Mouse (Mus musculus) liver, embryonic 12.5 days (tissue): ENCODE measurements around the gene Pax6. TPM values are rescaled to one million over a fixed set of nuclear protein-coding genes. Genes with fewer than 3 reads are reported as not detected.

Source experiments
- ATAC-seq: fragments of 200-750 bp; cut with Nextera tagmentation; 2 replicates; pipeline ENCODE4 v1.8.0; 2017; ENCODE audit warnings: moderate number of reproducible peaks, mild to moderate bottlenecking, moderate library complexity
- H3K27ac ChIP-seq: fragments of 300-500 bp; sonication (generic); 2 replicates; pipeline ENCODE4 v1.5.1; 2016; ENCODE audit warnings: mild to moderate bottlenecking
- H3K27me3 ChIP-seq: fragments of 300-500 bp; sonication (generic); replicated peaks from 2 replicates; pipeline ENCODE4 v1.6.1; 2016; ENCODE audit warnings: mild to moderate bottlenecking, moderate library complexity
- H3K36me3 ChIP-seq: fragments of 300-500 bp; sonication (generic); 2 replicates; pipeline ENCODE4 v1.6.1; 2016; ENCODE audit warnings: mild to moderate bottlenecking, moderate library complexity
- H3K4me1 ChIP-seq: fragments of 300-500 bp; sonication (generic); 2 replicates; pipeline ENCODE4 v1.6.1; 2016
- H3K4me2 ChIP-seq: fragments of 300-500 bp; sonication (generic); 2 replicates; pipeline ENCODE4 v1.6.1; 2016; ENCODE audit warnings: mild to moderate bottlenecking, moderate library complexity
- H3K4me3 ChIP-seq: fragments of 300-500 bp; sonication (generic); 2 replicates; pipeline ENCODE4 v1.5.1; 2016; ENCODE audit warnings: mild to moderate bottlenecking, moderate library complexity
- H3K9ac ChIP-seq: fragments of 300-500 bp; sonication (generic); 2 replicates; pipeline ENCODE4 v1.6.1; 2016; ENCODE audit warnings: mild to moderate bottlenecking, moderate library complexity
- H3K9me3 ChIP-seq: fragments of 300-500 bp; sonication (generic); replicated peaks from 2 replicates; pipeline ENCODE4 v1.6.1; 2016; ENCODE audit warnings: mild to moderate bottlenecking, moderate library complexity
- WGBS: fragments of 180-500 bp; shearing (Covaris S2); methylation state at CpG from one replicate; pipeline ENCODE4 v1.1.7; 2016; ENCODE audit not compliant: insufficient replicate concordance; 5-methylcytosine and 5-hydroxymethylcytosine counted together
- polyA plus RNA-seq: library from polyadenylated mRNA; unstranded; fragments of >200 nt; fragmentation: Nextera tagmentation; extraction: Ambion mirVana; gene quantifications from 2 replicates; pipeline ENCODE4 v1.2.1, GENCODE M21; 2016

The Pax6 gene
- 0.05 TPM in 1 of 2 replicates, not detected in the other for polyA plus RNA-seq

- no peaks in the 10 kb centered on the region for H3K36me3 ChIP-seq
- H3K9me3 ChIP-seq: no peaks in the 10 kb centered on the region
- H3K4me1 ChIP-seq: peaks cover 17% of the 10 kb centered on the region; the same call in 1 of the 2 replicates
- no peak within 1 kb of the TSS for H3K9ac ChIP-seq
- H3K4me3 ChIP-seq: no peak within 1 kb of the TSS; the same call in 1 of the 2 replicates
- peak within 1 kb of the TSS; percentile 27 for H3K4me2 ChIP-seq
- H3K27me3 ChIP-seq: peaks cover 100% of the 10 kb centered on the region
- WGBS: 2% methylated on average over 44 of the region's 44 CpGs
- no peak for ATAC-seq
- no peak within 1 kb of the TSS for H3K27ac ChIP-seq
These were observed at the start of gene Pax6 for GRCm38 (mm10) chr2:105668271-105669270. Gene Pax6 (plus strand): TSS chr2:105668900.

- no peak overlapping the region for H3K4me2 ChIP-seq
- H3K9me3 ChIP-seq: no peaks in the 10 kb centered on the region
- no peak for ATAC-seq
- H3K27me3 ChIP-seq: peaks cover 27% of the 10 kb centered on the region
- H3K4me1 ChIP-seq: no peaks in the 10 kb centered on the region
- H3K9ac ChIP-seq: no peak overlapping the region
- H3K4me3 ChIP-seq: no peak overlapping the region
- no peak overlapping the region for H3K27ac ChIP-seq
- H3K36me3 ChIP-seq: no peaks in the 10 kb centered on the region
- 75% methylated on average over 2 of the region's 2 CpGs for WGBS
These were observed 19.8 kb upstream of the Pax6 start for GRCm38 (mm10) chr2:105648933-105649332.

- WGBS: 67% methylated on average over 8 of the region's 8 CpGs
- Histone ChIP-seq H3K4me2 (no peak overlapping the region), H3K27me3 (peaks cover 83% of the 10 kb centered on the region), H3K9me3 (no peaks in the 10 kb centered on the region), H3K27ac (no peak overlapping the region), H3K36me3 (no peaks in the 10 kb centered on the region), H3K9ac (no peak overlapping the region), H3K4me1 (no peaks in the 10 kb centered on the region), H3K4me3 (no peak overlapping the region)
- ATAC-seq: no peak
These were observed 12.2 kb upstream of the Pax6 start for GRCm38 (mm10) chr2:105656456-105656855.

- no peaks in the 10 kb centered on the region for H3K36me3 ChIP-seq
- WGBS: 7% methylated on average over 9 of the region's 9 CpGs
- H3K4me1 ChIP-seq: no peaks in the 10 kb centered on the region
- H3K4me3 ChIP-seq: no peak overlapping the region
- no peak overlapping the region for H3K9ac ChIP-seq
- no peak overlapping the region for H3K27ac ChIP-seq
- no peaks in the 10 kb centered on the region for H3K9me3 ChIP-seq
- H3K4me2 ChIP-seq: no peak overlapping the region
- peaks cover 94% of the 10 kb centered on the region for H3K27me3 ChIP-seq
- ATAC-seq: no peak
These were observed 9.3 kb upstream of the Pax6 start for GRCm38 (mm10) chr2:105659350-105659749.

- no peak overlapping the region for H3K9ac ChIP-seq
- ATAC-seq: no peak
- H3K27ac ChIP-seq: no peak overlapping the region
- no peaks in the 10 kb centered on the region for H3K36me3 ChIP-seq
- H3K4me2 ChIP-seq: no peak overlapping the region
- H3K27me3 ChIP-seq: peaks cover 96% of the 10 kb centered on the region
- H3K9me3 ChIP-seq: no peaks in the 10 kb centered on the region
- H3K4me3 ChIP-seq: no peak overlapping the region
- WGBS: 4% methylated on average over 41 of the region's 41 CpGs
- H3K4me1 ChIP-seq: no peaks in the 10 kb centered on the region
These were observed 8.5 kb upstream of the Pax6 start for GRCm38 (mm10) chr2:105659926-105660873.

- WGBS: 4% methylated on average over 25 of the region's 26 CpGs
- H3K4me2 ChIP-seq: no peak overlapping the region
- H3K27me3 ChIP-seq: peaks cover 97% of the 10 kb centered on the region
- H3K9ac ChIP-seq: no peak overlapping the region
- no peak for ATAC-seq
- no peak overlapping the region for H3K27ac ChIP-seq
- H3K36me3 ChIP-seq: no peaks in the 10 kb centered on the region
- H3K4me3 ChIP-seq: no peak overlapping the region
- H3K9me3 ChIP-seq: no peaks in the 10 kb centered on the region
- H3K4me1 ChIP-seq: no peaks in the 10 kb centered on the region
These were observed 7.7 kb upstream of the Pax6 start for GRCm38 (mm10) chr2:105660874-105661622.

GRCm38 (mm10) chr2:105661623-105662066 lies 7.1 kb upstream of the Pax6 start:
- no peak overlapping the region for H3K9ac ChIP-seq
- H3K27me3 ChIP-seq: peaks cover 98% of the 10 kb centered on the region
- H3K36me3 ChIP-seq: no peaks in the 10 kb centered on the region
- no peaks in the 10 kb centered on the region for H3K9me3 ChIP-seq
- no peak overlapping the region for H3K27ac ChIP-seq
- no peak for ATAC-seq
- H3K4me2 ChIP-seq: no peak overlapping the region
- no peaks in the 10 kb centered on the region for H3K4me1 ChIP-seq
- 3% methylated on average over 18 of the region's 18 CpGs for whole genome bisulfite sequencing
- H3K4me3 ChIP-seq: no peak overlapping the region

- no peak overlapping the region for H3K9ac ChIP-seq
- no peak overlapping the region for H3K4me3 ChIP-seq
- no peak overlapping the region for H3K4me2 ChIP-seq
- no peaks in the 10 kb centered on the region for H3K9me3 ChIP-seq
- no peak for ATAC-seq
- H3K4me1 ChIP-seq: 0 out of 2 replicates have a peak, but pooled peaks cover 3% of the 10 kb centered on the region
- H3K27ac ChIP-seq: no peak overlapping the region
- peaks cover 98% of the 10 kb centered on the region for H3K27me3 ChIP-seq
- H3K36me3 ChIP-seq: no peaks in the 10 kb centered on the region
- WGBS: 4% methylated on average over 16 of the region's 16 CpGs
These were observed 6.6 kb upstream of the Pax6 start for GRCm38 (mm10) chr2:105662121-105662520.

GRCm38 (mm10) chr2:105662606-105663005 lies 6.1 kb upstream of the Pax6 start:
- H3K4me2 ChIP-seq: no peak overlapping the region
- no peak overlapping the region for H3K9ac ChIP-seq
- no peak overlapping the region for H3K27ac ChIP-seq
- WGBS: 8% methylated on average over 7 of the region's 7 CpGs
- no peak overlapping the region for H3K4me3 ChIP-seq
- H3K4me1 ChIP-seq: 0 out of 2 replicates have a peak, but pooled peaks cover 6% of the 10 kb centered on the region
- H3K36me3 ChIP-seq: no peaks in the 10 kb centered on the region
- peaks cover 98% of the 10 kb centered on the region for H3K27me3 ChIP-seq
- no peak for ATAC-seq
- no peaks in the 10 kb centered on the region for H3K9me3 ChIP-seq

- no peak overlapping the region for H3K4me3 ChIP-seq
- H3K4me2 ChIP-seq: no peak overlapping the region
- no peak overlapping the region for H3K9ac ChIP-seq
- H3K9me3 ChIP-seq: no peaks in the 10 kb centered on the region
- no peak overlapping the region for H3K27ac ChIP-seq
- ATAC-seq: no peak
- WGBS: 6% methylated on average over 10 of the region's 10 CpGs
- H3K4me1 ChIP-seq: 0 out of 2 replicates have a peak, but pooled peaks cover 6% of the 10 kb centered on the region
- H3K27me3 ChIP-seq: peaks cover 100% of the 10 kb centered on the region
- no peaks in the 10 kb centered on the region for H3K36me3 ChIP-seq
These were observed 5.6 kb upstream of the Pax6 start for GRCm38 (mm10) chr2:105663101-105663511.

GRCm38 (mm10) chr2:105664996-105665395 lies 3.7 kb upstream of the Pax6 start:
- no peak overlapping the region for H3K4me2 ChIP-seq

More at GRCm38 (mm10) chr2:105664996-105665395, 3.7 kb upstream of the Pax6 start:
- no peak for ATAC-seq
- H3K36me3 ChIP-seq: no peaks in the 10 kb centered on the region
- no peak overlapping the region for H3K9ac ChIP-seq
- H3K4me1 ChIP-seq: peaks cover 17% of the 10 kb centered on the region; the same call in 1 of the 2 replicates
- peaks cover 100% of the 10 kb centered on the region for H3K27me3 ChIP-seq
- no peaks in the 10 kb centered on the region for H3K9me3 ChIP-seq
- no peak overlapping the region for H3K27ac ChIP-seq
- no peak overlapping the region for H3K4me3 ChIP-seq
- WGBS: 16% methylated on average over 5 of the region's 5 CpGs
